Comparison of ENCODE assay signal across 12 mouse cellular contexts in genomic region chr6:91307972-91308371, GRCm38 (mm10).
A peak's percentile ranks its signal among the peaks of the same experiment; 100 is the strongest.
DNase-seq lines count a peak whose midpoint lies in the region; ATAC-seq and TF ChIP-seq lines count a peak whose summit lies in the region.
"Had no signal": no experiment of that assay in that cellular context is flagged by ENCODE, and none has a peak within 500 bp of the region (broad histone marks: within the 10 kb centered on the region; RNA-seq: fewer than 3 reads in every experiment).

No protein-coding gene starts in this region.

- H3K27ac ChIP-seq in hindbrain, embryonic 13.5 days, result no peak overlapping the region
- no peak overlapping the region for H3K27ac ChIP-seq in hindbrain, embryonic 11.5 days (ENCODE audit: low read depth, low read length)
- H3K27ac ChIP-seq in ES-E14 (ENCODE audit: insufficient read depth, low read depth, low read length, poor library complexity, severe bottlenecking), result no peak overlapping the region
- no peak overlapping the region for H3K27ac ChIP-seq in lung, postnatal 0 days (ENCODE audit: low read length)
- H3K27ac ChIP-seq in intestine, embryonic 16.5 days (ENCODE audit: low read length), result no peak overlapping the region
- H3K27ac ChIP-seq: liver, embryonic 15.5 days had no signal

- H3K4me3 ChIP-seq in hindbrain, embryonic 13.5 days, result no peak overlapping the region
- H3K4me3 ChIP-seq in hindbrain, embryonic 11.5 days (ENCODE audit: low read depth, low read length), result no peak overlapping the region
- H3K4me3 ChIP-seq in ES-E14 (ENCODE audit: insufficient read depth in 1 of 2, low read depth in 1 of 2, low read length in 2 of 2, poor library complexity in 1 of 2, severe bottlenecking in 1 of 2), result no peak overlapping the region
- H3K4me3 ChIP-seq in lung, postnatal 0 days (ENCODE audit: low read depth, low read length), result no peak overlapping the region
- H3K4me3 ChIP-seq in intestine, embryonic 16.5 days (ENCODE audit: low read length), result no peak overlapping the region
- H3K4me3 ChIP-seq: liver, embryonic 15.5 days had no signal

- WGBS in hindbrain, embryonic 13.5 days, result 52% methylated on average over 1 of the region's 1 CpGs
- 88% methylated on average over 1 of the region's 1 CpGs for WGBS in hindbrain, embryonic 11.5 days
- 40% methylated on average over 1 of the region's 1 CpGs for WGBS in lung, postnatal 0 days
- WGBS in intestine, embryonic 16.5 days, result 65% methylated on average over 1 of the region's 1 CpGs

- no peak for DNase-seq in hindbrain, embryonic 11.5 days (ENCODE audit: low spot score)
- DNase-seq in ES-E14 (ENCODE audit: low read depth, low spot score), result no peak
- DNase-seq in brain, embryonic 18.5 days (ENCODE audit: low read depth, low spot score), result peak; percentile 64
- peak; percentile 90 for DNase-seq in lung, postnatal 0 days (ENCODE audit: low spot score)
- no peak for DNase-seq in spleen, postnatal 14 days (ENCODE audit: low spot score in 2 of 2)
- DNase-seq: adrenal gland, postnatal 10 days; gastrocnemius, postnatal 25 days; thymus, postnatal 14 days had no signal

- in situ Hi-C loops in ES-E14 (cut with MboI; ENCODE audit: low sequenced_read_pairs in 2 of 2, unreplicated experiment in 2 of 2), result no loop called here

- no peaks in the 10 kb centered on the region for H3K4me1 ChIP-seq in hindbrain, embryonic 13.5 days (replicated peaks)
- H3K4me1 ChIP-seq in hindbrain, embryonic 11.5 days (replicated peaks; ENCODE audit: control insufficient read depth, insufficient read depth, low read length), result no peaks in the 10 kb centered on the region
- H3K4me1 ChIP-seq in ES-E14 (ENCODE audit: control insufficient read depth in 2 of 2, insufficient read depth in 2 of 2, low read length in 2 of 2, poor library complexity in 1 of 2), result no peaks in the 10 kb centered on the region
- no peaks in the 10 kb centered on the region for H3K4me1 ChIP-seq in lung, postnatal 0 days (ENCODE audit: insufficient read depth, low read depth, low read length)
- no peaks in the 10 kb centered on the region for H3K4me1 ChIP-seq in intestine, embryonic 16.5 days (ENCODE audit: control insufficient read depth, insufficient read depth, low read length)
- H3K4me1 ChIP-seq: liver, embryonic 15.5 days had no signal

- no peak for TF ChIP-seq CTCF in lung, postnatal 0 days (IDR thresholded peaks at IDR 0.05)

- no peak for TF ChIP-seq EP300 in lung, postnatal 0 days (IDR thresholded peaks at IDR 0.05)

- H3K36me3 ChIP-seq in hindbrain, embryonic 13.5 days, result no peaks in the 10 kb centered on the region
- no peaks in the 10 kb centered on the region for H3K36me3 ChIP-seq in hindbrain, embryonic 11.5 days (ENCODE audit: control insufficient read depth, insufficient read depth, low read length)
- no peaks in the 10 kb centered on the region for H3K36me3 ChIP-seq in ES-E14 (ENCODE audit: control insufficient read depth, insufficient read depth, low read length, poor library complexity, severe bottlenecking)
- no peaks in the 10 kb centered on the region for H3K36me3 ChIP-seq in lung, postnatal 0 days (ENCODE audit: insufficient read depth, low read length)
- H3K36me3 ChIP-seq in intestine, embryonic 16.5 days (ENCODE audit: control insufficient read depth, insufficient read depth, low read length), result no peaks in the 10 kb centered on the region
- H3K36me3 ChIP-seq: G1E; liver, embryonic 15.5 days had no signal

- H3K4me2 ChIP-seq in hindbrain, embryonic 13.5 days, result no peak overlapping the region
- no peak overlapping the region for H3K4me2 ChIP-seq in hindbrain, embryonic 11.5 days (replicated peaks; ENCODE audit: low read depth, low read length)
- no peak overlapping the region for H3K4me2 ChIP-seq in lung, postnatal 0 days (replicated peaks; ENCODE audit: low read depth, low read length)
- H3K4me2 ChIP-seq in intestine, embryonic 16.5 days (ENCODE audit: low read depth, low read length), result no peak overlapping the region
- H3K4me2 ChIP-seq: liver, embryonic 15.5 days had no signal

- H3K9me3 ChIP-seq in hindbrain, embryonic 13.5 days, result no peaks in the 10 kb centered on the region
- H3K9me3 ChIP-seq in hindbrain, embryonic 11.5 days (ENCODE audit: control insufficient read depth, low read length), result no peaks in the 10 kb centered on the region
- no peaks in the 10 kb centered on the region for H3K9me3 ChIP-seq in ES-E14 (ENCODE audit: control insufficient read depth, insufficient read depth, low read depth, low read length)
- H3K9me3 ChIP-seq in lung, postnatal 0 days (ENCODE audit: low read length), result no peaks in the 10 kb centered on the region
- no peaks in the 10 kb centered on the region for H3K9me3 ChIP-seq in intestine, embryonic 16.5 days (ENCODE audit: control insufficient read depth, low read length)
- H3K9me3 ChIP-seq: G1E; liver, embryonic 15.5 days had no signal

- peak; percentile 57; the same call in 1 of the 2 replicates for ATAC-seq in hindbrain, embryonic 13.5 days (ENCODE audit: low FRiP score)
- ATAC-seq in hindbrain, embryonic 11.5 days (ENCODE audit: low FRiP score), result no peak
- ATAC-seq in lung, postnatal 0 days, result peak; percentile 94
- ATAC-seq in intestine, embryonic 16.5 days, result no peak

- no peaks in the 10 kb centered on the region for H3K27me3 ChIP-seq in hindbrain, embryonic 13.5 days
- H3K27me3 ChIP-seq in hindbrain, embryonic 11.5 days (ENCODE audit: control insufficient read depth, insufficient read depth, low read length), result no peaks in the 10 kb centered on the region
- no peaks in the 10 kb centered on the region for H3K27me3 ChIP-seq in lung, postnatal 0 days (replicated peaks; ENCODE audit: insufficient read depth, low read length)
- H3K27me3 ChIP-seq in intestine, embryonic 16.5 days (replicated peaks; ENCODE audit: control insufficient read depth, insufficient read depth, low read length), result no peaks in the 10 kb centered on the region
- H3K27me3 ChIP-seq: liver, embryonic 15.5 days had no signal

- H3K9ac ChIP-seq in hindbrain, embryonic 13.5 days, result no peak overlapping the region
- no peak overlapping the region for H3K9ac ChIP-seq in hindbrain, embryonic 11.5 days (ENCODE audit: low read depth, low read length)
- no peak overlapping the region for H3K9ac ChIP-seq in ES-E14 (ENCODE audit: insufficient read depth, low read depth, low read length, poor library complexity, severe bottlenecking)
- no peak overlapping the region for H3K9ac ChIP-seq in lung, postnatal 0 days (replicated peaks; ENCODE audit: low read depth)
- no peak overlapping the region for H3K9ac ChIP-seq in intestine, embryonic 16.5 days (ENCODE audit: low read depth, low read length)
- H3K9ac ChIP-seq: liver, embryonic 15.5 days had no signal

TF ChIP-seq in ES-E14, 5 proteins besides CTCF, POLR2A, EP300 and RAD21:
- TF ChIP-seq ZC3H11A (IDR thresholded peaks at IDR 0.05; ENCODE audit: borderline replicate concordance, low read depth, low read length) (no peak), HCFC1 (IDR thresholded peaks at IDR 0.05; ENCODE audit: borderline replicate concordance, insufficient read depth, low read length) (peak; percentile 81)

Comparison
In these comparisons a context has a peak if more than half of its experiments do, and no peak if none do; other contexts are left out.
1. ATAC-seq: peak in hindbrain, embryonic 13.5 days (single experiment) and lung, postnatal 0 days (single experiment); none in hindbrain, embryonic 11.5 days (single experiment) and intestine, embryonic 16.5 days (single experiment).
2. DNase-seq: peak in brain, embryonic 18.5 days (single experiment) and lung, postnatal 0 days (single experiment); none in hindbrain, embryonic 11.5 days (single experiment), ES-E14 (single experiment) and spleen, postnatal 14 days (0 of 2).